In genomic region chr2:144676546-144677228, GRCm38 (mm10) we compare ENCODE assay signal across 8 mouse cellular contexts.
DNase-seq lines count a peak whose midpoint lies in the region; ATAC-seq lines count a peak whose summit lies in the region.

No protein-coding gene starts in this region.

- peak overlapping the region; percentile 54 for H3K27ac ChIP-seq in embryonic facial prominence, embryonic 12.5 days
- H3K27ac ChIP-seq in midbrain, embryonic 10.5 days (replicated peaks) = peak overlapping the region; percentile 43; the same call in 1 of the 2 replicates

- no peaks in the 10 kb centered on the region for H3K9me3 ChIP-seq in embryonic facial prominence, embryonic 12.5 days
- H3K9me3 ChIP-seq in midbrain, embryonic 10.5 days (replicated peaks) = no peaks in the 10 kb centered on the region

- 35% methylated on average over 13 of the region's 13 CpGs for WGBS in embryonic facial prominence, embryonic 12.5 days
- 85% methylated on average over 13 of the region's 13 CpGs for WGBS in midbrain, embryonic 10.5 days

- H3K36me3 ChIP-seq in embryonic facial prominence, embryonic 12.5 days = no peaks in the 10 kb centered on the region
- no peaks in the 10 kb centered on the region for H3K36me3 ChIP-seq in midbrain, embryonic 10.5 days

- 0 out of 2 replicates have a peak overlapping the region, but pooled peaks have one; percentile 11 for H3K4me2 ChIP-seq in embryonic facial prominence, embryonic 12.5 days (replicated peaks)

- peaks cover 36% of the 10 kb centered on the region for H3K4me1 ChIP-seq in embryonic facial prominence, embryonic 12.5 days
- peaks cover 11% of the 10 kb centered on the region for H3K4me1 ChIP-seq in midbrain, embryonic 10.5 days

- no peak overlapping the region for H3K4me3 ChIP-seq in embryonic facial prominence, embryonic 12.5 days
- H3K4me3 ChIP-seq in midbrain, embryonic 10.5 days = no peak overlapping the region

- ATAC-seq in embryonic facial prominence, embryonic 12.5 days (ENCODE audit: insufficient number of reproducible peaks, insufficient read depth, low FRiP score, low TSS enrichment) = no peak

- DNase-seq in gastrocnemius, adult 18-20 months (ENCODE audit: low spot score) = peak; percentile 11
- no peak for DNase-seq in gastrocnemius, postnatal 10 days
- peak; percentile 15 for DNase-seq in heart, postnatal 4 days
- no peak for DNase-seq in midbrain, embryonic 10.5 days (ENCODE audit: low spot score)
- no peak for DNase-seq in gastrocnemius, postnatal 4 days (ENCODE audit: low spot score in 2 of 2)
- DNase-seq in left cerebral cortex, adult 18-20 months (ENCODE audit: low spot score in 2 of 2) = no peak
- DNase-seq in spleen, adult 12 weeks (ENCODE audit: low spot score) = no peak

- H3K27me3 ChIP-seq in embryonic facial prominence, embryonic 12.5 days = no peaks in the 10 kb centered on the region
- H3K27me3 ChIP-seq in midbrain, embryonic 10.5 days (ENCODE audit: low read depth, poor library complexity, severe bottlenecking) = no peaks in the 10 kb centered on the region

- H3K9ac ChIP-seq in embryonic facial prominence, embryonic 12.5 days = no peak overlapping the region

Comparison
In these comparisons a context has a peak if more than half of its experiments do, and no peak if none do; other contexts are left out.
1. DNase-seq: peak in gastrocnemius, adult 18-20 months (single experiment) and heart, postnatal 4 days (single experiment); none in gastrocnemius, postnatal 10 days (single experiment), midbrain, embryonic 10.5 days (single experiment), gastrocnemius, postnatal 4 days (0 of 2), left cerebral cortex, adult 18-20 months (0 of 2) and spleen, adult 12 weeks (single experiment).